Mouse (Mus musculus) ES-Bruce4 (cell line): ENCODE measurements around the gene Mink1.

Experiments
- CTCF ChIP-seq: IDR thresholded peaks from one replicate; pipeline ENCODE4 v1.8.1; 2011; ENCODE audit warnings: low read depth, low read length
- EP300 ChIP-seq: IDR thresholded peaks from 2 replicates; pipeline ENCODE4 v1.6.1; 2011; ENCODE audit warnings: low read depth, low read length; ENCODE audit not compliant: insufficient read depth
- POLR2A ChIP-seq: IDR thresholded peaks from one replicate; pipeline ENCODE4 v1.8.1; 2011; ENCODE audit warnings: low read length; ENCODE audit not compliant: insufficient read depth

DNA sequence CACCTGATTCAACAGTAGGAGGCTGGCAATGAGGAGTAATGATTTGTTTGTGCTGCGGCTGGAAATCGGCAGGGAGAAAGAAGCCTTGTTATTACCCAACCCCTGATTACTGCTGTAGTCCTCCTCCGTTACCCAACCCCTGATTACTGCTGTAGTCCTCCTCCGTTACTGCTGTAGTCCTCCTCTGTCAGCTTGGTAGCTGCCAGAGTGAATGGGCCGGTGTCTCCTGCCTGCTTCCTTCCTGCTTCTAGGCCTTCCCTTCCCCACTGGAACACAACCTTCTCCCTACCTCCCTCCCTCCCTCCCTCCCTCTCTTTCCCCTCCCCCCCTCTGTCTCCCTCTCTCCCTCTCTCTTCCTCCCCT lies 17.7 kb downstream of the Mink1 start:
- TF ChIP-seq EP300 (no peak), POLR2A (no peak), CTCF (no peak)
